Mouse (Mus musculus): ENCODE data around the gene H2-T22. TPM values are rescaled to one million over a fixed set of nuclear protein-coding genes. Genes with fewer than 3 reads are reported as not detected.

The H2-T22 gene
- polyA plus RNA-seq, 1 experiment from 2014 or later, result 8.9 TPM

Other genes with a start within 250 kb of the H2-T22 start
- 3.8 and 4.8 TPM in 2 replicates for gene Ier3, start 221.1 kb downstream of the H2-T22 start, polyA plus RNA-seq (2016; fragmentation: Nextera tagmentation; extraction: Ambion mirVana)
- gene Flot1, start 219.5 kb downstream of the H2-T22 start, polyA plus RNA-seq (2016; fragmentation: Nextera tagmentation; extraction: Ambion mirVana), result 58.4 and 63.7 TPM in 2 replicates
- gene Tubb5, start 204.4 kb downstream of the H2-T22 start, polyA plus RNA-seq (2016; fragmentation: Nextera tagmentation; extraction: Ambion mirVana), result 1,604 and 1,655 TPM in 2 replicates
- 18.3 and 20.7 TPM in 2 replicates for gene Mdc1, start 201.2 kb downstream of the H2-T22 start, polyA plus RNA-seq (2016; fragmentation: Nextera tagmentation; extraction: Ambion mirVana)
- gene Nrm, start 181.4 kb downstream of the H2-T22 start, polyA plus RNA-seq (2016; fragmentation: Nextera tagmentation; extraction: Ambion mirVana), result 70.1 and 75.9 TPM in 2 replicates
- 29.6 and 32.2 TPM in 2 replicates for gene Ppp1r18, start 177.2 kb downstream of the H2-T22 start, polyA plus RNA-seq (2016; fragmentation: Nextera tagmentation; extraction: Ambion mirVana)
- 53.0 and 58.9 TPM in 2 replicates for gene Dhx16, start 162.9 kb downstream of the H2-T22 start, polyA plus RNA-seq (2016; fragmentation: Nextera tagmentation; extraction: Ambion mirVana)
- gene 2310061I04Rik, start 145.3 kb downstream of the H2-T22 start, polyA plus RNA-seq (2016; fragmentation: Nextera tagmentation; extraction: Ambion mirVana), result 27.7 and 29.7 TPM in 2 replicates
- 136 and 227 TPM in 2 replicates for gene Atat1, start 132.7 kb downstream of the H2-T22 start, polyA plus RNA-seq (2016; fragmentation: Nextera tagmentation; extraction: Ambion mirVana)
- 75.7 and 88.1 TPM in 2 replicates for gene Mrps18b, start 126.4 kb downstream of the H2-T22 start, polyA plus RNA-seq (2016; fragmentation: Nextera tagmentation; extraction: Ambion mirVana)
- gene Ppp1r10, start 126.3 kb downstream of the H2-T22 start, polyA plus RNA-seq (2016; fragmentation: Nextera tagmentation; extraction: Ambion mirVana), result 59.9 and 64.5 TPM in 2 replicates
- gene Abcf1, start 73.0 kb downstream of the H2-T22 start, polyA plus RNA-seq (2016; fragmentation: Nextera tagmentation; extraction: Ambion mirVana), result 105 and 116 TPM in 2 replicates
- 50.5 and 55.2 TPM in 2 replicates for gene Gnl1, start 62.9 kb downstream of the H2-T22 start, polyA plus RNA-seq (2016; fragmentation: Nextera tagmentation; extraction: Ambion mirVana)
- 46.1 and 52.0 TPM in 2 replicates for gene Prr3, start 62.5 kb downstream of the H2-T22 start, polyA plus RNA-seq (2016; fragmentation: Nextera tagmentation; extraction: Ambion mirVana)
- 4.3 and 4.9 TPM in 2 replicates for gene H2-T24, start 22.2 kb downstream of the H2-T22 start, polyA plus RNA-seq (2016; fragmentation: Nextera tagmentation; extraction: Ambion mirVana)
- 4.0 and 4.2 TPM in 2 replicates for gene H2-T23, start 9.9 kb downstream of the H2-T22 start, polyA plus RNA-seq (2016; fragmentation: Nextera tagmentation; extraction: Ambion mirVana)
- gene Gm6034, start 214 bp upstream of the H2-T22 start, polyA plus RNA-seq (2016; fragmentation: Nextera tagmentation; extraction: Ambion mirVana), result not detected in 2 replicates
- not detected in 2 replicates for gene Gm11127, start 15.6 kb upstream of the H2-T22 start, polyA plus RNA-seq (2016; fragmentation: Nextera tagmentation; extraction: Ambion mirVana)
- not detected in 2 replicates for gene Gm19684, start 78.9 kb upstream of the H2-T22 start, polyA plus RNA-seq (2016; fragmentation: Nextera tagmentation; extraction: Ambion mirVana)
- gene Gm7030, start 86.7 kb upstream of the H2-T22 start, polyA plus RNA-seq (2016; fragmentation: Nextera tagmentation; extraction: Ambion mirVana), result not detected in 2 replicates
- 0.22 TPM in 1 of 2 replicates, not detected in the other for gene Gm8909, start 125.8 kb upstream of the H2-T22 start, polyA plus RNA-seq (2016; fragmentation: Nextera tagmentation; extraction: Ambion mirVana)
- gene H2-T3, start 147.5 kb upstream of the H2-T22 start, polyA plus RNA-seq (2016; fragmentation: Nextera tagmentation; extraction: Ambion mirVana), result not detected in 2 replicates
- gene Rpp21, start 215.3 kb upstream of the H2-T22 start, polyA plus RNA-seq (2016; fragmentation: Nextera tagmentation; extraction: Ambion mirVana), result 98.6 and 110 TPM in 2 replicates
- 21.1 and 23.8 TPM in 2 replicates for gene Trim39, start 229.5 kb upstream of the H2-T22 start, polyA plus RNA-seq (2016; fragmentation: Nextera tagmentation; extraction: Ambion mirVana)
- gene H2-M10.2, start 243.7 kb upstream of the H2-T22 start, polyA plus RNA-seq (2016; fragmentation: Nextera tagmentation; extraction: Ambion mirVana), result 0.20 and 0.22 TPM in 2 replicates

Measured in hindbrain, embryonic 10.5 days (tissue).